Mouse (Mus musculus): ENCODE measurements around the gene Zfp384. TPM values are rescaled to one million over a fixed set of nuclear protein-coding genes. Genes with fewer than 3 reads are reported as not detected.
A peak's percentile ranks its signal among the peaks of the same experiment; 100 is the strongest.

The Zfp384 gene
- polyA plus RNA-seq (2015; fragmentation: Nextera tagmentation; extraction: Ambion mirVana) = 13.7 and 14.7 TPM in 2 replicates

DNA sequence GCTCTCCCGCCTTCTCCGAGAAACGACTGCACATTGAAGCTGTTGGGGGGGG, at the start of gene Zfp384:
Gene Zfp384 (plus strand): TSS at position 17 of the 52 bp plus-strand sequence.
- peak within 1 kb of the TSS; percentile 74 for H3K4me3 ChIP-seq (ENCODE audit: low read length)
- WGBS = 0% methylated on average over 2 of the region's 3 CpGs

DNA sequence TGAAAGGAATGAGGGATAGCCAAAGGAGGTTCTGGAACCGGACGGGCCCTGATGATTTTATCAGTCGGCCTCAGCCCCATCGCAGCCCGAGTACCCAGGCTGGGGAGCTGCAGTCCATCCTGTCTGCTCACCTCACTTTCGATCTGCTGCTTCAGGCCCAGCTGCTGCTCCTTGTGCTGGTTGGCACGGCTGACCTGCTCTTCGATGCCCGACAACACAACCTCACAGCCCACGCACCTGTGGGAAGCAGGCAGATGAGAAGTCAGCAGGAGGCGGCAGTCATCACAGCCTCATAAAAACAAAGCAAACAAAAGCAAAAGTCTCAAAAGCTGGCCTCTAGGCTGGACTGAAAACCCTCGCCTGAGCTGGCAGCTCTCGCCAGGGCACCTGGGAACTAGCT, 49.0 kb upstream of the Zfp384 start:
- H3K27ac ChIP-seq (ENCODE audit: low read length) = no peak overlapping the region
- peaks cover 49% of the 10 kb centered on the region for H3K36me3 ChIP-seq (ENCODE audit: insufficient read depth, low read length)
- WGBS = 85% methylated on average over 13 of the region's 13 CpGs
- H3K4me1 ChIP-seq (ENCODE audit: insufficient read depth, low read length) = peaks cover 11% of the 10 kb centered on the region; the same call in 1 of the 2 replicates
- H3K4me2 ChIP-seq (replicated peaks; ENCODE audit: low read depth, low read length) = no peak overlapping the region
- ATAC-seq (ENCODE audit: low FRiP score, low TSS enrichment) = no peak
- no peak overlapping the region for H3K4me3 ChIP-seq (ENCODE audit: low read length)
- no peak overlapping the region for H3K9ac ChIP-seq (replicated peaks; ENCODE audit: low read length)
- no peaks in the 10 kb centered on the region for H3K27me3 ChIP-seq (ENCODE audit: insufficient read depth, low read length)
- H3K9me3 ChIP-seq (ENCODE audit: low read length) = no peaks in the 10 kb centered on the region

More for the DNA sequence above, at the start of gene Zfp384:
- Histone ChIP-seq H3K4me1 (ENCODE audit: insufficient read depth, low read length) (peaks cover 19% of the 10 kb centered on the region), H3K36me3 (ENCODE audit: insufficient read depth, low read length) (peaks cover 10% of the 10 kb centered on the region), H3K9ac (replicated peaks; ENCODE audit: low read length) (peak within 1 kb of the TSS; percentile 99), H3K4me2 (replicated peaks; ENCODE audit: low read depth, low read length) (peak within 1 kb of the TSS; percentile 70), H3K9me3 (ENCODE audit: low read length) (no peaks in the 10 kb centered on the region), H3K27me3 (ENCODE audit: insufficient read depth, low read length) (no peaks in the 10 kb centered on the region), H3K27ac (ENCODE audit: low read length) (peak within 1 kb of the TSS; percentile 99)
- no peak for ATAC-seq (ENCODE audit: low FRiP score, low TSS enrichment)

DNA sequence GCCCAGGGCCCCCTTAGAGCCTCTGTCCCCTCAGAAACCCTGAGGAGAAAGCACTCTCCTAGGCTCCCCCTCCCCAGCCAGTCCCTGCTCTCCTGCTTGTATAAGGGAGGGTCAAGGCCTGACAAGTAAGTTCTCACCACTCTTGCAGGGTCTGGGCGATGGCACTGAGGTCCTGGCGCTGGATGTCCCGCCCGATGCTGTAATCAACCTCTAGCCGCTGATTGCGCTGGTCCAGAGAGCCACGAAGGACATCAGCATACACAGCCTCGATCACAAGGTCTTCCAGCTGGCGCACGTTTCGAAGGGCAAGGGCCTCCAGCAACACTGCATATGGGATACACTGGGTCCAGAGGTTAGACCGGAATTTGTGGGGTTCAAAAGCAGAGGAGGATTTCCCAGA, 47.9 kb upstream of the Zfp384 start:
- no peak overlapping the region for H3K4me3 ChIP-seq (ENCODE audit: low read length)
- H3K36me3 ChIP-seq (ENCODE audit: insufficient read depth, low read length) = peaks cover 48% of the 10 kb centered on the region
- H3K27me3 ChIP-seq (ENCODE audit: insufficient read depth, low read length) = no peaks in the 10 kb centered on the region
- no peak overlapping the region for H3K9ac ChIP-seq (replicated peaks; ENCODE audit: low read length)
- ATAC-seq (ENCODE audit: low FRiP score, low TSS enrichment) = no peak
- WGBS = 95% methylated on average over 12 of the region's 12 CpGs
- no peak overlapping the region for H3K4me2 ChIP-seq (replicated peaks; ENCODE audit: low read depth, low read length)
- no peak overlapping the region for H3K27ac ChIP-seq (ENCODE audit: low read length)
- H3K9me3 ChIP-seq (ENCODE audit: low read length) = no peaks in the 10 kb centered on the region
- H3K4me1 ChIP-seq (ENCODE audit: insufficient read depth, low read length) = peaks cover 12% of the 10 kb centered on the region; the same call in 1 of the 2 replicates

DNA sequence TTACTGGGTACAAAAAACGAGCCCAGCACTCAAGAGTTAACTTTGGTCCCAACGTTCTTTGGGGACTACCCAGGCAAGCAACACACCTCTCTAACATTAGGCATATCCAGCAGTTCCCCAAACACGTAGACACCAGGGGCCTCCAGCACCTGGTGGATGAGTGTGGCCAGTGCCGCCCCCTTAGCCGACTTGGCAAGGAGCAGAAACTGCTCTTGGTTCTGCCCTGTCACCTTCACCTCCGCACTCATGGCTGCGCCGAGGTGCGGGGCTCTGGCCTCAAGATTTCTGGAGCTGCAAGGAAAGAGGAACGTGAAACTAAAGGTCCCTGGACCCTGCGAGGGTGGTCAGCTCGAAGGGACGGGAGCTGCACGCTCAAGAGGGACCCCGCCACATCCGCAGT, 44.3 kb upstream of the Zfp384 start:
- H3K4me3 ChIP-seq (ENCODE audit: low read length) = peak overlapping the region; percentile 90
- peak overlapping the region; percentile 95 for H3K27ac ChIP-seq (ENCODE audit: low read length)
- peaks cover 36% of the 10 kb centered on the region for H3K36me3 ChIP-seq (ENCODE audit: insufficient read depth, low read length)
- peak overlapping the region; percentile 98 for H3K9ac ChIP-seq (replicated peaks; ENCODE audit: low read length)
- WGBS = 23% methylated on average over 16 of the region's 16 CpGs
- peaks cover 17% of the 10 kb centered on the region; the same call in 1 of the 2 replicates for H3K4me1 ChIP-seq (ENCODE audit: insufficient read depth, low read length)
- H3K4me2 ChIP-seq (replicated peaks; ENCODE audit: low read depth, low read length) = peak overlapping the region; percentile 97
- no peak; the same call in 1 of the 2 replicates for ATAC-seq (ENCODE audit: low FRiP score, low TSS enrichment)
- H3K27me3 ChIP-seq (ENCODE audit: insufficient read depth, low read length) = no peaks in the 10 kb centered on the region
- no peaks in the 10 kb centered on the region; the same call in 1 of the 2 replicates for H3K9me3 ChIP-seq (ENCODE audit: low read length)

DNA sequence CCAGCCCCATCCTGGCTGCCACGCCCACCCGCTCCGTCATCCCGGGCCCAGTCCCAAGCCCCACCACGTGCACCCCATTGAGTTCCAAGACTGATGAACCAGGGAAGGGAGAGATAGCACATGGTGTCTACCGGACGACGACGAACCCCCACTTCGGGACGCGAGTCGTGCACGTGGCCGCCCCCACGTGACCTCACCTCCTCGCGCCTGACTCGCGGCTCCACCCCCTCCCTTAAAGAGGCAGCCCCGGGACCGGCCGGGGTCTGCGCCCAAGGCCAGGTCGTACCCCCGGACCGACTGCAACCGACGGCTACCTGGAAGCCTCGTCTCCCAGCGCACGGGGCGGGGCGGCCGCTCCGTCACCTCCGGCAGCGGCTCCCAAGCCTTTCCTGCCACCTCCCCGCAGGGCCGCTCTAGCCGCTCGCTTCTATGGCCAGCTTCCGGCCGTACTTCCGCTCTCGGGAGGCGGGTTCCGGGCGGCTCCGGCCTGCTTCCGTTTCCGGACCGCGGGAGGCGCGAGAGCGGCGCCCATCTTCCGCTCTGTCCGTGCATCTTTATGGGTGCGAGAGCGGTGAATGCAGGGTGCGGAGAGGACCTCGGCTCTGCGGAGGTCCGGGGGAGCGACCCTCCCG, 43.7 kb upstream of the Zfp384 start, which contains the start of gene Cops7a:
Gene Cops7a (minus strand): TSS at position 451 of the 632 bp plus-strand sequence.
- WGBS = under 1% methylated on average over 65 of the region's 68 CpGs
- H3K9ac ChIP-seq (replicated peaks; ENCODE audit: low read length) = peak within 1 kb of the TSS; percentile 98
- H3K4me2 ChIP-seq (replicated peaks; ENCODE audit: low read depth, low read length) = peak within 1 kb of the TSS; percentile 97
- no peaks in the 10 kb centered on the region; the same call in 1 of the 2 replicates for H3K9me3 ChIP-seq (ENCODE audit: low read length)
- H3K4me3 ChIP-seq (ENCODE audit: low read length) = peak within 1 kb of the TSS; percentile 90
- peaks cover 17% of the 10 kb centered on the region; the same call in 1 of the 2 replicates for H3K4me1 ChIP-seq (ENCODE audit: insufficient read depth, low read length)
- ATAC-seq (ENCODE audit: low FRiP score, low TSS enrichment) = peak; percentile 96
- no peaks in the 10 kb centered on the region for H3K27me3 ChIP-seq (ENCODE audit: insufficient read depth, low read length)
- peaks cover 30% of the 10 kb centered on the region for H3K36me3 ChIP-seq (ENCODE audit: insufficient read depth, low read length)
- peak within 1 kb of the TSS; percentile 95 for H3K27ac ChIP-seq (ENCODE audit: low read length)

DNA sequence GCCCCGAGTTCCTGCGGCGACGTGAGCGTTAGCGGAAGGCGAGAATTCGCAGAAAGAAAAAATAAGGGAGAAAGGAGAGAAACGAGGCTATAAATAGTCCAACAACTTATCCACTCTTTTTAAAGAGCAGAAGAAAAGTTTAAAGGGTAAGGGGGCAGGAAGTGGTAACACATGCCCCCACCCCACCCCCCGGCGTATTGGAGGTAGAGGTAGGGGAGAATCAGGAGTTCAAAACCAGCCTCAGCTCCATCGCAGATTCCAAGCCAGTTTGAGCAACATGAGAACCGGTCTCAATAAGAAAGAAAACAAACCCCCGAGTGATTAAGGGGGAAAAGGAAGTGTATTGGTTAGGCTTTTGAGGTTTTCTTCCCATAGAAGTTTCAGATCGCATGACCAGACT, 43.2 kb upstream of the Zfp384 start:
- Histone ChIP-seq H3K27me3 (ENCODE audit: insufficient read depth, low read length) (no peaks in the 10 kb centered on the region), H3K4me1 (ENCODE audit: insufficient read depth, low read length) (peaks cover 17% of the 10 kb centered on the region; the same call in 1 of the 2 replicates), H3K9ac (replicated peaks; ENCODE audit: low read length) (peak overlapping the region; percentile 98), H3K27ac (ENCODE audit: low read length) (peak overlapping the region; percentile 95), H3K4me2 (replicated peaks; ENCODE audit: low read depth, low read length) (peak overlapping the region; percentile 97), H3K4me3 (ENCODE audit: low read length) (peak overlapping the region; percentile 90), H3K36me3 (ENCODE audit: insufficient read depth, low read length) (peaks cover 26% of the 10 kb centered on the region), H3K9me3 (ENCODE audit: low read length) (no peaks in the 10 kb centered on the region; the same call in 1 of the 2 replicates)
- ATAC-seq (ENCODE audit: low FRiP score, low TSS enrichment) = 0 out of 2 replicates have a peak, but pooled peaks have one; percentile 17
- WGBS = 13% methylated on average over 15 of the region's 15 CpGs

DNA sequence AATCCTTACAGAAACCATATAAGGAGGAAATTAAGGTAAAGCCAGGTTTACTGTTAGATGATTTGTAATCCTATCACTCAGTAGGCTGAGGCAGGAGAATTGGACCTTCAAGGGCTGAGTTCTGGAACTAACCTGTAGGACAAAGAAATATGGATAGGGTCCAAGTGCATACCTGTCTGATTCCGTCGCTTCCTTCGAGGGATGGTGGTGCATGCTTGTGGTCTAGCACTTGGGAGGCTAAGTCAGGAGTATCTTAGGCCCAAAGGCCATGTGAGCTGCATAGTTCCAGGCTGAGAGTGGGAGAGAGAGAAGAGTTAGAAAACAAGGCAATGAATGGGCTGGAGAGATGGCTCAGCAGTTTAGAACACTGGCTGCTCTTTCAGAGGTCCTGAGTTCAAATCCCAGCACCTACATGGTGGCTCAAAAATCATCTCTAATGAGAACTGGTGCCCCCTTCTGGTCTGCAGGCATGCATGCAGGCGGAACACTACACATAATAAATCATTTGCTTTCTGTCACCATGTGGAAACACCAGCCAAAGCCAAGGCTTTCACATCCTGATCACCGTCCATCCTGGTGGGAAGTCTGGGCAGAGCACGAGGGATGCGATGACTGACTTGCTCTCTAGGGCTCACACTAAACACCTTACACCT, 42.4 kb upstream of the Zfp384 start:
- no peak overlapping the region; the same call in 1 of the 2 replicates for H3K9ac ChIP-seq (replicated peaks; ENCODE audit: low read length)

DNA sequence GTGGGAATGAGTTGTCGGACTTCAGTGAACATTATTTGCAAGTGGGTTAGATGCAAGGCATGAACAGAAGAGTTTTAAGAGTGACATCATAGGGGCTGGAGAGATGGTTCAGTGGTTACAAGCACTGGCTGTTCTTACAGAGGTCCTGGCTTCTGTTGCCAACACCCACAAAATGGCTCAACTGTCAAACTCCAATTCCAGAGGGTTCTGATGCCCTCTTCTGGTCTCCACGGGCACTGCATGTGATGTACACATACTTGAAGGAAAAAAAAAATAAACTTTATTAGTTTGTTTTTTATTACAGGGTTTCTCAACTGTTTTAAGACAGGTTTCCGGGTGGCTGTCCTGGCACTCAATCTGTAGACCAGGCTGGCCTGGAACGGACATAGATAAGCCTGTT, 41.2 kb upstream of the Zfp384 start:
- H3K27me3 ChIP-seq (ENCODE audit: insufficient read depth, low read length) = no peaks in the 10 kb centered on the region
- H3K36me3 ChIP-seq (ENCODE audit: insufficient read depth, low read length) = peaks cover 8% of the 10 kb centered on the region; the same call in 1 of the 2 replicates
- no peak overlapping the region for H3K4me3 ChIP-seq (ENCODE audit: low read length)
- no peak overlapping the region for H3K4me2 ChIP-seq (replicated peaks; ENCODE audit: low read depth, low read length)
- 67% methylated on average over 4 of the region's 4 CpGs for WGBS
- H3K27ac ChIP-seq (ENCODE audit: low read length) = no peak overlapping the region
- ATAC-seq (ENCODE audit: low FRiP score, low TSS enrichment) = no peak
- H3K9me3 ChIP-seq (ENCODE audit: low read length) = no peaks in the 10 kb centered on the region; the same call in 1 of the 2 replicates
- H3K9ac ChIP-seq (replicated peaks; ENCODE audit: low read length) = no peak overlapping the region
- peaks cover 17% of the 10 kb centered on the region; the same call in 1 of the 2 replicates for H3K4me1 ChIP-seq (ENCODE audit: insufficient read depth, low read length)

More for the DNA sequence above, 42.4 kb upstream of the Zfp384 start:
- Histone ChIP-seq H3K36me3 (ENCODE audit: insufficient read depth, low read length) (peaks cover 18% of the 10 kb centered on the region), H3K4me2 (replicated peaks; ENCODE audit: low read depth, low read length) (peak overlapping the region; percentile 97), H3K4me1 (ENCODE audit: insufficient read depth, low read length) (peaks cover 17% of the 10 kb centered on the region; the same call in 1 of the 2 replicates), H3K9me3 (ENCODE audit: low read length) (no peaks in the 10 kb centered on the region; the same call in 1 of the 2 replicates), H3K27me3 (ENCODE audit: insufficient read depth, low read length) (no peaks in the 10 kb centered on the region), H3K4me3 (ENCODE audit: low read length) (peak overlapping the region; percentile 90; the same call in 1 of the 2 replicates), H3K27ac (ENCODE audit: low read length) (no peak overlapping the region)
- no peak for ATAC-seq (ENCODE audit: low FRiP score, low TSS enrichment)
- WGBS = 90% methylated on average over 7 of the region's 7 CpGs

DNA sequence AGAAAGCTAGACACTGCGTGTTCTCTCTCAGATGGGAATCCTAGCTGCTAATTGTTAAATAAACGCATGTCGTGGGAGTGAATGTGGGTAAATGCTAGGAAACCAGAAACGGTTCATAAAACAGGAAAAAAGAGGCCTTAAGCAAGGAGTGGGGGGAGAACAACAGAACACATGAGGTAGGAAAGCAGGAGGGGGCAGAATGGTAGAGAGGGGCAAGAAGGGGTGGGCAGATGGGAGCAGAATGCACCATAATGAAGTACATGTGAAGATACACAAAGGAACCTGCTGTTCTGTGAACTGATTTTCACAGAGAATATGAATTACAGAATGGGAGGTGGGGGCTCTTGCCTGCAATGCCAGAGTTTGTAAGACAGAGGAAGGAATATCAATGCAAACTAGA, 16.7 kb upstream of the Zfp384 start:
- no peak overlapping the region for H3K9ac ChIP-seq (replicated peaks; ENCODE audit: low read length)
- no peak overlapping the region for H3K4me2 ChIP-seq (replicated peaks; ENCODE audit: low read depth, low read length)
- H3K9me3 ChIP-seq (ENCODE audit: low read length) = peaks cover 6% of the 10 kb centered on the region
- ATAC-seq (ENCODE audit: low FRiP score, low TSS enrichment) = no peak
- H3K27ac ChIP-seq (ENCODE audit: low read length) = no peak overlapping the region
- peaks cover 13% of the 10 kb centered on the region for H3K4me1 ChIP-seq (ENCODE audit: insufficient read depth, low read length)
- no peaks in the 10 kb centered on the region for H3K36me3 ChIP-seq (ENCODE audit: insufficient read depth, low read length)
- WGBS = 38% methylated on average over 4 of the region's 4 CpGs
- H3K4me3 ChIP-seq (ENCODE audit: low read length) = no peak overlapping the region
- H3K27me3 ChIP-seq (ENCODE audit: insufficient read depth, low read length) = peaks cover 33% of the 10 kb centered on the region

DNA sequence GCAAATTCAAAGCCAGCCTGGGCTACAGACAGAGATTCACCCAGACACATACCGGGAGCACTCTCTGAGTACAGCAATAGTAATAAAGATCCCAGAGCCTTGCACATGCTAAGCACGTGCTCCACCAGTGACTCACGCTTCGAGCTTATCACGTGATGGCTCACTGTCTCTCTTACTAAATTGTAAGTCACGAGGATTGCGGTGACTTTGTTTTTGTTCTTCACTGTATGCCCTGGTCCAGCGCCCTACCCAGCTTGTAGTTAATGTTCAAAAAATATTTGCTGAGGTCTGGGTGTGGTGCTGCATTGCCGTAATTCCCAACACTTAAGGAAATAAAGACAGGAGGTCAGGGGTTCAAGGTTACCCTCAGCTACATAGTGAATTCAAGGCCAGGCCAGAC, 15.6 kb upstream of the Zfp384 start:
- H3K9ac ChIP-seq (replicated peaks; ENCODE audit: low read length) = no peak overlapping the region
- no peaks in the 10 kb centered on the region for H3K36me3 ChIP-seq (ENCODE audit: insufficient read depth, low read length)
- 73% methylated on average over 9 of the region's 9 CpGs for WGBS
- H3K4me3 ChIP-seq (ENCODE audit: low read length) = no peak overlapping the region
- no peak for ATAC-seq (ENCODE audit: low FRiP score, low TSS enrichment)
- H3K27ac ChIP-seq (ENCODE audit: low read length) = no peak overlapping the region
- peaks cover 6% of the 10 kb centered on the region for H3K9me3 ChIP-seq (ENCODE audit: low read length)
- H3K4me1 ChIP-seq (ENCODE audit: insufficient read depth, low read length) = peaks cover 24% of the 10 kb centered on the region
- H3K4me2 ChIP-seq (replicated peaks; ENCODE audit: low read depth, low read length) = no peak overlapping the region
- H3K27me3 ChIP-seq (ENCODE audit: insufficient read depth, low read length) = peaks cover 45% of the 10 kb centered on the region

Data from kidney, embryonic 16.5 days (tissue).